Mouse (Mus musculus) layer of hippocampus, adult 8-10 months (tissue): ENCODE results near the gene Vsig1. TPM values are rescaled to one million over a fixed set of nuclear protein-coding genes. Genes with fewer than 3 reads are reported as not detected.

ENCODE experiments used
- total RNA-seq, 4 experiments: library from RNA; stranded (reverse); gene quantifications; 2 replicates each; pipeline ENCODE4 v1.2.4; 2022

The Vsig1 gene
- total RNA-seq, 4 experiments from 2014 or later, result not detected

Other genes starting within 250 kb of the Vsig1 start
- gene Mid2, start 243.0 kb upstream of the Vsig1 start, total RNA-seq, result 10 to 100 TPM; 20.8 to 26.3 (median 23.6) TPM
- not detected for gene Tex13b, start 94.2 kb upstream of the Vsig1 start, total RNA-seq
- 10 to 100 TPM; 18.1 to 21.8 (median 18.8) TPM for gene Psmd10, start 49.1 kb downstream of the Vsig1 start, total RNA-seq
- gene Atg4a, start 49.3 kb downstream of the Vsig1 start, total RNA-seq, result 10 to 100 TPM in 1 of 4 experiments, 1 to 10 TPM in 3; 7.6 to 13.0 (median 8.6) TPM